Mouse (Mus musculus) heart, postnatal 25 days (tissue): ENCODE measurements at regions not wholly inside any gene's neighbourhood (a gene's known extent, or its start where the extent isn't known, plus 50 kb on each side); places are given as distances from the start of the nearest gene placed in this dataset.
A peak's percentile ranks its signal among the peaks of the same experiment; 100 is the strongest.

Experiments
- DNase-seq: peaks from one replicate; pipeline ENCODE4 v3.0.0; 2022; ENCODE audit warnings: low spot score
- intact Hi-C: fragments of 180-260 bp; cut with DNase I; formaldehyde crosslinking; loops from one replicate; pipeline ENCODE4 v1.15.1; 2025

GRCm38 (mm10) chr7:95082248-95082647 lies 1088.8 kb upstream of the Tenm4 start:
- intact Hi-C loops: no loop called here
- DNase-seq: peak; percentile 5

- intact Hi-C loops: no loop called here
These were observed 1086.7 kb upstream of the Tenm4 start for GRCm38 (mm10) chr7:95084328-95084727.

GRCm38 (mm10) chr7:95091360-95091759 lies 1079.7 kb upstream of the Tenm4 start:
- intact Hi-C loops: loop anchor here (5.0 kb wide), 1 partner anchor 734 kb away; no protein-coding TSS in a partner anchor
- no peak for DNase-seq

More at GRCm38 (mm10) chr7:95084328-95084727, 1086.7 kb upstream of the Tenm4 start:
- no peak for DNase-seq

GRCm38 (mm10) chr7:95129020-95129419 lies 1042.0 kb upstream of the Tenm4 start:
- DNase-seq: no peak
- intact Hi-C loops: no loop called here

- DNase-seq: no peak
- intact Hi-C loops: no loop called here
These were observed 1038.0 kb upstream of the Tenm4 start for GRCm38 (mm10) chr7:95133038-95133437.

- intact Hi-C loops: no loop called here
- no peak for DNase-seq
These were observed 1036.9 kb upstream of the Tenm4 start for GRCm38 (mm10) chr7:95134062-95134625.

GRCm38 (mm10) chr7:95141778-95142177 lies 1029.3 kb upstream of the Tenm4 start:
- DNase-seq: no peak
- intact Hi-C loops: no loop called here

- no peak for DNase-seq
- intact Hi-C loops: no loop called here
These were observed 1028.0 kb upstream of the Tenm4 start for GRCm38 (mm10) chr7:95143037-95143436.
